Mouse (Mus musculus) retina, adult 2 months (tissue): Measurements from ENCODE around the gene Ccdc33.
A peak's percentile ranks its signal among the peaks of the same experiment; 100 is the strongest.

ENCODE experiments used
- DNase-seq: peaks from one replicate; pipeline ENCODE4 v3.0.0-alpha.2; 2012; ENCODE audit warnings: low read depth, low spot score

Gene Ccdc33

DNA sequence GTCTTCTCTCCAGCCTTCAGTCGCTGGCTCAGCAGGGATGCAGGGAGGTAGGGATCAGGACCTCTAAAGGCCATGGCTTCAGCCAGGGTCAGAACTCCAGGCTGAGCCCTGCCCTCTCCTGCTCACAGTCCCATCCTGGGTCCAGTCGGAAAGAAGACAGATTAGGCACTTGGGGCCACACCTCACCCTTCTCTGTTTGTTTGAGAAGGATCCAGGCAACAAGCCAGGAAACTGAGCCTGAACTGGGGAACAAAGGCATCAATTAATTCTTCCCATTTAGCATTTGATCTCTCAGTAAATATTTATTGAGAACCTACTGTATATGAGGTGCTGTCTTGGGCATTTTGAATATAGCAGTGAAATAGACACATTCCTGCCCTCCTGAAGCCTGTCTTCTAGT, at the start of gene Ccdc33:
Ccdc33 (minus strand) TSS at position 153 of the 400 bp plus-strand sequence.
- no peak for DNase-seq

DNA sequence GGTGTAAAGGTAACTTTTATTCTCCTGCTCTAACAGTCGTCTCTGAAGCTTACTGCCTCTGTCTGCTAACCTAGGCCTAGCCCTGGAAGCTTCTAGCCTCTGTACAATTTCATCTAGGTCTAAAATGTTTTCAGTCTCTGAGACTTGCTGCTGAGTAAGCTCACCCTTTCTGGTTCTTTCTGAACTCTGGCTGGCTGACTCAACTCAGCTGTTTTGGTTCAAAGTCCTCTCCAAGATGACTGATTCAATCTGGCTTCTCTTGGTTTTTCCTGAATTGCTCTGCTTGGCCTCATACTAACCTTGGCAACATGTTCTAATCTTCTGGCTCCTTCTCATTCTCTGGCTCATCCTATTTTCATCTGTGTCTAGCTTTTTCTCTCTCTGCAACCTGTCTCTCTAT, 47.2 kb upstream of the Ccdc33 start:
- no peak for DNase-seq

DNA sequence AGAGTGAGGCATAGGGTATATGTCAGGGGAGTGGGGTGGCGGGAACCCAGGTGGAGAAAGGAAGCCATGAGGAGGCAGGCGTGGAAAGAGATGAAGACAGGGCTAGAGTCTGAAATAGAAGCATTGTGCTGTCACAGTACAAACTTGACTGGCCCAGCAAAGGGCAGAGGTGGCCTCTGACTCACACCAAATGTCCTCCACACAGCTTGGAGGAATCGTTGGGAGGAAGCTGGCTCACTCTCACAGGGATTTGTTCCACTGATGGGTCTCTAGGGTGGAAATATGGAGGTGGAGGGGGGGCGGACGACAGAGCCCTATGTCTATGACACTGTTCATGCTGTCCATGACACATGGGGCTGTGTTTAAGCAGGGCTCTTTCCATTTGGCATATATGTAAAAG, 44.5 kb upstream of the Ccdc33 start:
- DNase-seq, result no peak

GRCm38 (mm10) chr9:58162173-58162572, 43.5 kb upstream of the Ccdc33 start:
- no peak for DNase-seq

GRCm38 (mm10) chr9:58160315-58160714, 41.7 kb upstream of the Ccdc33 start:
- no peak for DNase-seq

- DNase-seq, result no peak
Measured at GRCm38 (mm10) chr9:58159855-58160254, 41.2 kb upstream of the Ccdc33 start.

DNA sequence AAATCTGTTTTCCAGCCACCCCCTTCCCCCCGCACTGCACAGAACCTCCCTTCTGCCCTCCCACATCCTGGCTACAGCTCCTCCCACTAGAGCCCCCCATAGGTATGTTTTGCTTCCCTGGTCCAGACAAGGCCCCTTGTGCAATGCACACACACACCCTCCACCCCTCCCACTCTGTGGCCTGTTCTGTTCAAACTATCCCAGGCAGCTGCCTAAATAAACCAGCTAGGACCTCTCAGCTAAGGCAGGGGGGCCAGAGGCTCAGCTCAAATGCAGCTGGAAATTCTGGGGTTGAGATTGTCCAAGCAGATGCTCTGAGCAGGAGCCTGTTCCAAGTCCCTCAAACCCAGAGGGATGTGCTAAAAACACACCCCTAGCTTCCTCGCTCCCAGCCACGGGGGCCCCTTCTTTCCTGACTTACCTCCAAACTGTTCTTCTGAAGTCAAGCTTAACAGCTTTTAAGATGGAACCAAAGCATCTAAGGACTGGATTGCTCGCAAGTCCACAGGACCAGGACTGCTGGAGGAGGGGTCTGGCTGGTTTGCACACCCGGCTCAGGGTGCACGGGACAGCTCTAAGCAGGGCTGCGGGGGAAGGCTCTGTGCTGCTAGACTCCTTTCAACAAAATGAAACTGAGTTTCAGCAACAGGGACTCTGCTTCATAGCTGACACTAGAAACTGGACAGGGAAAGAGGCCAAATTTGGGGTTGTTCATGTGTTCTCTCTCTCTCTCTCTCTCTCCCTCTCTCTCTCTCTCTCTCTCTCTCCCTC, 40.1 kb upstream of the Ccdc33 start:
- no peak for DNase-seq

- DNase-seq, result no peak
Measured at GRCm38 (mm10) chr9:58157838-58158237, 39.2 kb upstream of the Ccdc33 start.

DNA sequence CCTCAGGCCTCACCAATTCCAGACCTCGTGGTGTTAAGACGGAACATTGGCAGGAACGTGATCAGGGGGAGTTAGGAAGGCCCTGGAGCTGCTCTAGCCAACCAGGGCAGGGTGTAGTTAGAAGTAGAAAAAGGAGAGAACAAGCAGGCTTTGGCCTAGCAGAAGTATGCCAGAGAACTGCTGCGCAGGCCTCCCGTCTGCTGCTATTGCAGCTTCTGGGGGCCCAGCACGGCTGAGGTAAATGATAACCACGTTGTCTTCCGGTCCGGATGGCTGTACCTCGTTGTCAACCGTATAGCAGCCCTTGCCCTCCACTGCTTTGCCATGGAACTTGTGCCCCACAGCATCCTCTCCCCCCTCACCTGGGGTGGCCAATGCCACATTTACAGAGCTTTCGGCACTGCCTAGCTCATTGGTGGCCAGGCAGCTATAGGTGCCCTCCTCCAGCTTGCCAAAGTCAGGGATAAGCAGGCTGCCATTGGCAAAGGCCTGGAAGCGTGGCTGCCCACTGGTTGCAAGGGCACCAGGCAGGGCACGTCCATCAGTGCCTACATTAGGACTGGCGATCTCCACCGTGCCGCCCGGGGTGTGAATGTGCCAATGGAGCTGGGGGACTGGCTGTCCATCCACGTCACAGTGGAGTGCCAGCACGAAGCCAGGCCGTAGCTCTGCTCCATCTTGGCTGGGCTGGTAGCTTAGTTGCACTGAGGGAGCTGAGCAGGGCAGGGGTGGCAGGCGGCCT, 38.4 kb upstream of the Ccdc33 start:
- DNase-seq, result no peak

DNA sequence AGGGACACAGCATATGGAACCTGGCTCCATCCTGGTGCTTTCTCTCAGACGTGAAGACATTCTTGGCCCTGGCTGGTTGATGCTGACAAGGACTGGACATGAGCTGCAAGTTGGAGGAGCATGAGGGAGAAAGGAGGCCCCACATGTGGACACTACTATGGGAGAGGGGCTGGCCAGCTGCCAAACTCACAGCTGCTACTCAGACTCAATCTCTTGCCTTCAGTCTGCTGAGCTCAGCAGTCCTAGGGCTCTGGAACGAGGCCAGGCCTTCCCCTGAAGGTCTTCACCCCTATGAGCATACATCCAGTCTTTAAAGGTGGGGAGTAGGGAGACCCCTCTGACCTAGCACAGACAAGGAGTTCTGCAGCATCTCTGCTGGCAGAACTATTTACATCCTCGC, 36.7 kb upstream of the Ccdc33 start:
- no peak for DNase-seq

DNA sequence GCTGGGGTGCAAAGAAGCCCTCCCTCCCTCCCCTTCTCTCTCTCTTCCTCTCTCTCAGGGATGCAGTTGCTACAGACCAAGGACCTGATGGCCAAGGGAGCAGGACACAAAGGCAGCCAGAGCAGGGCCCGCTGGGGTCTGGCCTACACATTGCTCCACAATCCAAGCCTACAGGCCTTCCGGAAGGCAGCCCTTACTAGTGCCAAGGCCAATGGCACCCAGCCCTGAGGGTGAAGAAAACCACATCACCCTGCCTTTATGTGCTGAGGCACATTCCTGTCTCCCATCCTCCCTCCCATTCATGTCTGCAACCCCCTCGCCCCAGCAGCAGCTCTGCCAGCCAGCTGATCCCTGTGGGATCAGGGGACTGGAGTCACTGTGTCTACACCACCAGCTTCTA, 34.5 kb upstream of the Ccdc33 start:
- DNase-seq, result no peak

- DNase-seq, result no peak
Measured at GRCm38 (mm10) chr9:58150733-58151361, 32.2 kb upstream of the Ccdc33 start.

GRCm38 (mm10) chr9:58148806-58149205, 30.2 kb upstream of the Ccdc33 start:
- no peak for DNase-seq

- no peak for DNase-seq
Measured at GRCm38 (mm10) chr9:58145417-58145816, 26.8 kb upstream of the Ccdc33 start.

GRCm38 (mm10) chr9:58144664-58145063, 26.0 kb upstream of the Ccdc33 start:
- peak; percentile 38 for DNase-seq

DNA sequence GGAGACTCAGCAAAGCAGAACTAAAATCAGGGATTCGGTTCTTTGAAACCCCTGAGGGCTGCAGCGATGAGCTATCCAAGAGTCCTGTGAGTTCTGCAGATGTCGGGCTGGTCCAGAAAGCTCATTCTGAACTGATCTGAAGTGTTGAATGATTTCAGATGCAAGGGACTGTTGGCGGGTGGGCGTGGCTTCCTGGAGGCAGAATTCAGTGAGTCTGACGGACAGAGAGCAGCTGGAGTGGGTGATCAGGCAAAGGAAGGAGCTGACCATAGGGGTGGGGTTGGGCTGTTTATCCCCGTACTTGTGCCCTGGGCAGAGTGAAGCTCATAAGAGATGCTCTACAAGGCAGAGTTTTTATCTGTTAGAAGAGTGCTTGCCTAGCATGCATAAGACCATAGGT, 24.8 kb upstream of the Ccdc33 start:
- DNase-seq, result no peak

DNA sequence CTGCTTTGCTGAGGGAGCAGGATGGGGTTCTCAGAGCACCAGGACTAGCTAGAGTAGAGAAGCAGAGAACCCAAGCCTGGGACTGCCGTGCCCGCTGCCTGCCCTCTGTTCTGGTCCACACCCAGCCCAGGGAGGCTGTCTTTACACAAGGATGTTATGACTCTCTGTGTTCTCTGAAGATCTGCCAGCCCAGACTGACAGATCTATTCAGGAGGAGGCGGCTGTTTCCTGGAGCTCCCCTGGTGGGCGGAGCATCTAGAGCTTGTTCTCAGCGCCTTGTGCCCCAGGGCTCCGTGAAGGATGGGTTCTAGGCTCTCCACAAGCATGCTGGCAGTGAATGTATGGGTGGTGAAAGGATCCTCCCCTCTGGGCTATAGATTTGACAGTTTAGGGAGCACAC, 21.3 kb upstream of the Ccdc33 start:
- DNase-seq, result no peak

GRCm38 (mm10) chr9:58135921-58136321, 17.3 kb upstream of the Ccdc33 start:
- no peak for DNase-seq

GRCm38 (mm10) chr9:58134906-58135305, 16.3 kb upstream of the Ccdc33 start:
- no peak for DNase-seq

GRCm38 (mm10) chr9:58133893-58134884, 15.6 kb upstream of the Ccdc33 start:
- no peak for DNase-seq

- DNase-seq, result no peak
Measured at GRCm38 (mm10) chr9:58131735-58132134, 13.1 kb upstream of the Ccdc33 start.
